Mouse (Mus musculus) heart, adult 2 months (tissue): ENCODE results near the gene Dctn2.

Source experiments
- CTCF ChIP-seq: fragments of 200-600 bp; IDR thresholded peaks from 2 replicates; pipeline ENCODE4 v1.8.1; 2022; ENCODE audit warnings: antibody characterized with exemption, mild to moderate bottlenecking, moderate library complexity
- EP300 ChIP-seq: fragments of 200-500 bp; IDR thresholded peaks from 2 replicates; pipeline ENCODE4 v1.6.1; 2011; ENCODE audit warnings: low read depth, low read length, control low read depth; ENCODE audit not compliant: insufficient read depth
- POLR2A ChIP-seq: fragments of 200-500 bp; IDR thresholded peaks from 2 replicates; pipeline ENCODE4 v1.6.1; 2011; ENCODE audit warnings: mild to moderate bottlenecking, low read depth, low read length, control low read depth; ENCODE audit not compliant: insufficient read depth

- TF ChIP-seq CTCF (no peak), POLR2A (no peak), EP300 (peak; percentile 45; the same call in 1 of the 2 replicates)
These were observed 2.2 kb downstream of the Dctn2 start for GRCm38 (mm10) chr10:127268401-127268800.
